Mouse (Mus musculus) G1E (cell line): ENCODE measurements around the gene Uri1.

ENCODE experiments used
- CTCF ChIP-seq: IDR thresholded peaks from 2 replicates; pipeline ENCODE4 v1.5.1; 2012; ENCODE audit warnings: low read depth, low read length, inconsistent platforms, mixed read lengths
- GATA1 ChIP-seq: IDR thresholded peaks from 2 replicates; pipeline ENCODE4 v1.6.1; 2012; ENCODE audit warnings: borderline replicate concordance, low read length, inconsistent platforms, mixed read lengths
- GATA2 ChIP-seq: IDR thresholded peaks from 2 replicates; pipeline ENCODE4 v1.6.1; 2012; ENCODE audit warnings: low read depth, low read length, inconsistent platforms, borderline replicate concordance
- POLR2AphosphoS5 ChIP-seq: IDR thresholded peaks from 2 replicates; pipeline ENCODE4 v1.6.1; 2012; ENCODE audit warnings: low read depth, low read length, inconsistent platforms; ENCODE audit not compliant: insufficient replicate concordance
- TAL1 ChIP-seq: conservative IDR thresholded peaks from 2 replicates; pipeline ENCODE4 v1.6.1; 2012; ENCODE audit warnings: low read depth, low read length, inconsistent platforms, mixed read lengths

GRCm38 (mm10) chr7:37972571-37972970, 50.8 kb downstream of the Uri1 start:
- TF ChIP-seq GATA1 (no peak), CTCF (no peak), TAL1 (no peak), POLR2AphosphoS5 (no peak), GATA2 (no peak)
